Mouse (Mus musculus) liver, adult (tissue): ENCODE measurements around the gene Triml2.

ENCODE experiments used
- GATA4 ChIP-seq: IDR thresholded peaks from 2 replicates; pipeline ENCODE4 v1.6.1; 2014; ENCODE audit warnings: mild to moderate bottlenecking, low read length; ENCODE audit not compliant: insufficient replicate concordance

The Triml2 gene

DNA sequence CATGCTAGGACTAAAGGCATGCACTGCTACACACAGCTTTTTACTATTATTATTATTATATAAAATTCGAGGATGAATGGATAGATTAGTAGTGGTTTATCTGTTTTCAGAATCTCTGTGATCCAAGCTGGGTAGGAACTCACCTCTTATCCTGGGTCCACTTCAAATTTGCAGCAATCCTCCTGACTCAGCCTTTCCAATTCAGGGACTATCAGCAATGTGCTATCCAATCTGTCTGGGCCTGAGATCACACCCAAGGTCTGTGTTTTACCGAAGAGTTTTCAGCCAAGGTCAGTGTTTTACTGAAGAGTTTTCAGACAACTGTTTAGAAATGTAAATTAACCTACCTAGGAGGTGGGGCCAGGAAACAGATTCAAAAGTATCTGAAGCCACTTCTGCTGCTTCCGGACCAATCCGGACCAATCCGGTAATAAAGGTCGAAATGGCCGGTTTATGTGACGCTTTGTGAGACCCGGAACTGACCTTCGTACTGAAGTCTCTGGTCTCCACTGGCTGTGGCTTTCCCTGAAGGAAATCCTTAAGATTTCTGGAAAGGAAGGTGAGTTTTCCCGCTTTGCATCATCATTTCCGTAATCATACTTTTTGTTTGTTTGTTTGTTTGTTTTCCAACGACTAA lies at the start of gene Triml2:
Triml2 (plus strand) TSS at position 488 of the 637 bp plus-strand sequence.
- TF ChIP-seq GATA4 = no peak

DNA sequence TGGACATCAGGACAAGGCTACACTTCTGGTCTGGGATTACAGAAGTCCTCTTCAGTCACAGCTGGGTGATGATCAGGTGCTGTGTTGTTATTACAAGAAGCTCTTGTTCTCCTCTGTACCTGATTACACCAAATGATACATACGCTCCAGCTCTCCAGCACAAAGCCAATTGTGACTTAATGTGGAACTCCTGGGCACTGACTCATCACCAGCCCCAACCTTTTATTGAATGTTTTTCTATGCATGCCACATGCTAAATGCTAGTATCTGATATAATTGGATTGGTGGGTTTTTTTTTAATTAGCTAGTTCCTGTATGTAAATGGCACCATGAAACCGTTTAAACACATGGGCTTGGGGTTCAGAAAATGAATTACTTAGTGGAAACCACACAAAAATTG lies 39.0 kb upstream of the Triml2 start, which contains the start of gene Triml1:
Triml1 (minus strand) TSS at position 101 of the 400 bp plus-strand sequence.
- TF ChIP-seq GATA4 = no peak

DNA sequence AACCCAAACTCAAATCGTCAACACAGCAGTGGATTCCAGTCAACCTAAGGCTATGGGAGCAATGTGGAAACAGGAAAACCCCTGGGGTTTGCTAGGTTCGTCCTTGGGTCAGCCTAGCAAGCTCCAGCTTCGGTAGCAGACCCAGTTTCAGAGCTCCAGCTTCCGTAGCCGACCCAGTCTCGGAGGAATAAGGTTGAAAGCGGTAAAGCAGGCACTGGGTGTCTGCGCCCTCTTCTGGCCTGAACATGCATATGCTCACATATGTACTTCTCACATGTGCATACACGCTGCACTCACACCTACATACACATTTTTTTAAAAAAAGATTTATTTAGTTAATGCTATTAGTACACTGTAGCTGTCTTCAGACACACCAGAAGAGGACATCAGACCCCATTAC lies 31.0 kb upstream of the Triml2 start:
- TF ChIP-seq GATA4 = no peak

GRCm38 (mm10) chr8:43163255-43163654 lies 17.1 kb upstream of the Triml2 start:
- TF ChIP-seq GATA4 = no peak

DNA sequence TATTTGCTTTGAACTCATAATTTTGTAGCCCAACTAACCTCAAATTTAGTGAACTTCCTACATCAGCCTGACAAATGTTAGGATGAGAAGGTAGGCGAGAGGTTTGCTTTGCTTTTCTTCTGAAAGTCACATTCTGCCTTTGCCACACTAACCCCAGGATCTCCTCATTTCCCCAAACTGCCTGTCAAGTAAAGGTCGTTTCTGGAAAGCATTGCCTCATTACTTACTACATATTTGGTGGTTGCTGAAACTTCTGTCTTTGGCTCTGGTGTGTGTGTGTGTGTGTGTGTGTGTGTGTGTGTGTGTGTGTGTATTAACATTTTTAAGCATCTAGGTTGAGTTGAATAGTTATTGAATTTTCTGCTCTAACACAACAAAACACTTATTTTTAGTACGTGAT lies 15.9 kb upstream of the Triml2 start:
- TF ChIP-seq GATA4 = no peak

GRCm38 (mm10) chr8:43168083-43168482 lies 12.3 kb upstream of the Triml2 start:
- no peak for TF ChIP-seq GATA4

GRCm38 (mm10) chr8:43169249-43169755 lies 11.0 kb upstream of the Triml2 start:
- TF ChIP-seq GATA4 = no peak

- TF ChIP-seq GATA4 = no peak
Observed at GRCm38 (mm10) chr8:43176766-43177486, 3.4 kb upstream of the Triml2 start.

GRCm38 (mm10) chr8:43178263-43178662 lies 2.1 kb upstream of the Triml2 start:
- no peak for TF ChIP-seq GATA4

- TF ChIP-seq GATA4 = no peak
Observed at GRCm38 (mm10) chr8:43179189-43179588, 1.2 kb upstream of the Triml2 start.

- TF ChIP-seq GATA4 = no peak
Observed at GRCm38 (mm10) chr8:43182281-43182680, 1.9 kb downstream of the Triml2 start.

DNA sequence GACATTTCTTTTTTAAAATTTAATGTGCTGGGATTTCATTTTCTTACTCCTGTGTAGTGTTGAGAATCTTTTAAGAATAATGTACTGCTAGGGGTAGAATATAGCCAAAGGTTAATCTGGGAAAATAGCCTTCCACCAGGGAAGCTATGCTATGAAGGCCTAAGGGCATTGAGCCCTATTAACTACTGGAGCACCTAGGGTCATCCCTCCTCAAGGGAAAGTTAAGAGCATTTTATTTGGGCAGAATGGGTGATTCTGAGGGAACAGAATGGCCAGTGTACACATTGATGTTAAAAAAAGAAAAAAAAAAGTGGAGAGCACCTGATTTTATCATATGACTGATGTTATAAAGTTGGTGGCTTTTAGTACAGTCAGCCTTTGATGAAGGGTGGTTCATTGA lies 35.2 kb downstream of the Triml2 start:
- no peak for TF ChIP-seq GATA4

GRCm38 (mm10) chr8:43243326-43243725 lies 63.0 kb downstream of the Triml2 start:
- no peak for TF ChIP-seq GATA4
